Mouse (Mus musculus) left cerebral cortex, adult 2 months (tissue): ENCODE measurements at regions not wholly inside any gene's neighbourhood (a gene's known extent, or its start where the extent isn't known, plus 50 kb on each side); places are given as distances from the start of the nearest gene placed in this dataset.

ENCODE experiments used
- DNase-seq, 2 experiments: peaks; one replicate each; pipeline ENCODE4 v3.0.0; 2021 to 2022; ENCODE audit warnings: low spot score in 2 of 2, mixed read lengths in 1 of 2; ENCODE audit errors: extremely low spot score in 1 of 2
- H3K27ac ChIP-seq: fragments of 200-600 bp; 2 replicates; pipeline ENCODE4 v1.8.1; 2022
- H3K4me3 ChIP-seq: fragments of 200-600 bp; 2 replicates; pipeline ENCODE4 v1.8.1; 2022
- CTCF ChIP-seq: fragments of 200-600 bp; IDR thresholded peaks from 2 replicates; pipeline ENCODE4 v1.8.1; 2022; ENCODE audit warnings: antibody characterized with exemption, mild to moderate bottlenecking, moderate library complexity
- intact Hi-C: fragments of 180-260 bp; cut with DNase I; formaldehyde crosslinking; loops from one replicate; pipeline ENCODE4 v1.15.1; 2025

- no peak for DNase-seq
- Histone ChIP-seq H3K4me3 (no peak overlapping the region), H3K27ac (no peak overlapping the region)
- TF ChIP-seq CTCF = no peak
- intact Hi-C loops = no loop called here
Observed at GRCm38 (mm10) chr14:95493154-95493553, 387.9 kb upstream of the 4921530L21Rik start.

- DNase-seq = no peak
- Histone ChIP-seq H3K27ac (no peak overlapping the region), H3K4me3 (no peak overlapping the region)
- no peak for TF ChIP-seq CTCF
- intact Hi-C loops = no loop called here
Observed at GRCm38 (mm10) chr14:95493958-95494357, 387.1 kb upstream of the 4921530L21Rik start.

GRCm38 (mm10) chr14:95515072-95515471 is 366.0 kb upstream of the 4921530L21Rik start:
- Histone ChIP-seq H3K4me3 (no peak overlapping the region), H3K27ac (no peak overlapping the region)
- intact Hi-C loops = no loop called here
- no peak for TF ChIP-seq CTCF
- no peak for DNase-seq

GRCm38 (mm10) chr14:95518837-95519236 is 362.2 kb upstream of the 4921530L21Rik start:
- H3K27ac ChIP-seq = no peak overlapping the region
- no peak for DNase-seq
- no peak for TF ChIP-seq CTCF
- intact Hi-C loops = no loop called here
- no peak overlapping the region for H3K4me3 ChIP-seq

GRCm38 (mm10) chr14:95543863-95544262 is 337.2 kb upstream of the 4921530L21Rik start:
- DNase-seq = no peak
- intact Hi-C loops = no loop called here
- H3K4me3 ChIP-seq = no peak overlapping the region
- no peak for TF ChIP-seq CTCF
- H3K27ac ChIP-seq = no peak overlapping the region

GRCm38 (mm10) chr14:95591075-95591474 is 290.0 kb upstream of the 4921530L21Rik start:
- Histone ChIP-seq H3K27ac (no peak overlapping the region), H3K4me3 (no peak overlapping the region)
- DNase-seq = no peak
- TF ChIP-seq CTCF = no peak
- intact Hi-C loops = no loop called here

GRCm38 (mm10) chr14:95596385-95596784 is 284.7 kb upstream of the 4921530L21Rik start:
- no peak for TF ChIP-seq CTCF
- no peak overlapping the region for H3K27ac ChIP-seq
- intact Hi-C loops = no loop called here
- no peak overlapping the region for H3K4me3 ChIP-seq
- DNase-seq = no peak

GRCm38 (mm10) chr14:95645980-95646379 is 235.1 kb upstream of the 4921530L21Rik start:
- Histone ChIP-seq H3K4me3 (no peak overlapping the region), H3K27ac (no peak overlapping the region)
- intact Hi-C loops = no loop called here
- no peak for TF ChIP-seq CTCF
- DNase-seq = no peak

- Histone ChIP-seq H3K27ac (no peak overlapping the region), H3K4me3 (no peak overlapping the region)
- intact Hi-C loops = no loop called here
- no peak for DNase-seq
- no peak for TF ChIP-seq CTCF
Observed at GRCm38 (mm10) chr14:95659552-95659951, 221.5 kb upstream of the 4921530L21Rik start.

GRCm38 (mm10) chr14:95660862-95661261 is 220.2 kb upstream of the 4921530L21Rik start:
- no peak overlapping the region for H3K27ac ChIP-seq
- no peak for DNase-seq
- H3K4me3 ChIP-seq = no peak overlapping the region
- TF ChIP-seq CTCF = no peak
- intact Hi-C loops = no loop called here

GRCm38 (mm10) chr14:95661416-95661815 is 219.6 kb upstream of the 4921530L21Rik start:
- TF ChIP-seq CTCF = no peak
- Histone ChIP-seq H3K4me3 (no peak overlapping the region), H3K27ac (no peak overlapping the region)
- DNase-seq = no peak
- intact Hi-C loops = no loop called here

GRCm38 (mm10) chr14:95687448-95687847 is 193.6 kb upstream of the 4921530L21Rik start:
- DNase-seq = no peak
- Histone ChIP-seq H3K27ac (no peak overlapping the region), H3K4me3 (no peak overlapping the region)
- intact Hi-C loops = no loop called here
- no peak for TF ChIP-seq CTCF

- intact Hi-C loops = no loop called here
- no peak for DNase-seq
Observed at GRCm38 (mm10) chr14:95688611-95689010, 192.4 kb upstream of the 4921530L21Rik start.

GRCm38 (mm10) chr14:95726082-95726481 is 155.0 kb upstream of the 4921530L21Rik start:
- Histone ChIP-seq H3K27ac (no peak overlapping the region), H3K4me3 (no peak overlapping the region)
- intact Hi-C loops = no loop called here
- no peak for DNase-seq
- no peak for TF ChIP-seq CTCF

More at GRCm38 (mm10) chr14:95688611-95689010, 192.4 kb upstream of the 4921530L21Rik start:
- Histone ChIP-seq H3K4me3 (no peak overlapping the region), H3K27ac (no peak overlapping the region)
- TF ChIP-seq CTCF = no peak
